Mouse (Mus musculus): ENCODE measurements around the gene Cerk.

GRCm38 (mm10) chr15:86205300-86205699 is 19.4 kb upstream of the Cerk start:
- TF ChIP-seq CTCF (IDR thresholded peaks at IDR 0.05; ENCODE audit: control insufficient read depth, insufficient read depth, insufficient replicate concordance, low read depth, low read length) = peak; percentile 46; the same call in 1 of the 2 replicates
- no peak for TF ChIP-seq POLR2A (IDR thresholded peaks at IDR 0.05; ENCODE audit: control insufficient read depth, low read depth, low read length)
